23 mouse cellular contexts compared by ENCODE assay signal in the genomic region with DNA sequence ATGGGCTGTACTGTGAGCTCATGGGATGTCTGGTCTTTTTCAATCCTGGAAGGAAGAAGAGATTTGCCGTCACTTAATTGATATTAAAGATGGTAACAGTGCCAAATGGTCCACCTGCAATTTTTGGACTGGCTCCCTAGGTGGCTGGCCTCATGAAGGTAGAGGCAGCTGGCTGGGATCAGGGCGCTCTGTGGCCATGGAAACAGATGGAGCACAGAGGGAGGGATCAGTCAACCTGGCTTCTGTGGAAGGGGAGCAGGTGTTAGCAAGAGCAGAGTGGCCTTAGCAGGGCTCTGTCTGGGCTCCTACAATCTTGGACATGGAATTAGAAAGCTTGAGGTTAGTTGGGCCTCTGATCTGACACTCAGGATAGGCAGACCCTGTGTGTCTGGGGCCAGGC. TPM values are rescaled to one million over a fixed set of nuclear protein-coding genes. Genes with fewer than 3 reads are reported as not detected.
DNase-seq lines count a peak whose midpoint lies in the region; ATAC-seq lines count a peak whose summit lies in the region.
"Had no signal": no experiment of that assay in that cellular context is flagged by ENCODE, and none has a peak within 500 bp of the region (broad histone marks: within the 10 kb centered on the region; RNA-seq: fewer than 3 reads in every experiment).

No protein-coding gene starts in this region.

- no peaks in the 10 kb centered on the region for H3K36me3 ChIP-seq in embryonic facial prominence, embryonic 14.5 days (ENCODE audit: control insufficient read depth, insufficient read depth, low read length)
- no peaks in the 10 kb centered on the region for H3K36me3 ChIP-seq in embryonic facial prominence, embryonic 10.5 days (replicated peaks)
- H3K36me3 ChIP-seq: heart, embryonic 15.5 days; hindbrain, embryonic 15.5 days; midbrain, embryonic 10.5 days had no signal

- H3K4me1 ChIP-seq in embryonic facial prominence, embryonic 14.5 days (ENCODE audit: control insufficient read depth, insufficient read depth, low read length) = no peaks in the 10 kb centered on the region
- no peaks in the 10 kb centered on the region; the same call in 1 of the 2 replicates for H3K4me1 ChIP-seq in embryonic facial prominence, embryonic 10.5 days
- H3K4me1 ChIP-seq: heart, embryonic 15.5 days; midbrain, embryonic 10.5 days had no signal

- intact Hi-C loops in left cerebral cortex, postnatal 4 days (cut with DNase I) = no loop called here

- WGBS in embryonic facial prominence, embryonic 14.5 days = 80% methylated on average over 2 of the region's 2 CpGs
- 84% methylated on average over 2 of the region's 2 CpGs for WGBS in embryonic facial prominence, embryonic 10.5 days

- no peaks in the 10 kb centered on the region for H3K27me3 ChIP-seq in embryonic facial prominence, embryonic 14.5 days (replicated peaks; ENCODE audit: control insufficient read depth, insufficient read depth, low read length)
- no peaks in the 10 kb centered on the region for H3K27me3 ChIP-seq in embryonic facial prominence, embryonic 10.5 days (replicated peaks; ENCODE audit: low read depth, poor library complexity, severe bottlenecking)
- H3K27me3 ChIP-seq: hindbrain, embryonic 15.5 days had no signal

- no peak overlapping the region for H3K27ac ChIP-seq in embryonic facial prominence, embryonic 14.5 days (replicated peaks; ENCODE audit: low read depth, low read length)
- H3K27ac ChIP-seq in embryonic facial prominence, embryonic 10.5 days (replicated peaks) = no peak overlapping the region
- H3K27ac ChIP-seq: heart, embryonic 15.5 days; hindbrain, embryonic 15.5 days; midbrain, embryonic 10.5 days had no signal

- H3K4me2 ChIP-seq in embryonic facial prominence, embryonic 14.5 days (ENCODE audit: low read depth, low read length) = no peak overlapping the region
- H3K4me2 ChIP-seq: heart, embryonic 15.5 days; hindbrain, embryonic 15.5 days; liver, embryonic 11.5 days; lung, embryonic 14.5 days had no signal

- H3K9me3 ChIP-seq in embryonic facial prominence, embryonic 14.5 days (ENCODE audit: control insufficient read depth, low read length) = no peaks in the 10 kb centered on the region
- no peaks in the 10 kb centered on the region for H3K9me3 ChIP-seq in embryonic facial prominence, embryonic 10.5 days
- H3K9me3 ChIP-seq: heart, embryonic 15.5 days; hindbrain, embryonic 15.5 days; midbrain, embryonic 10.5 days had no signal

- DNase-seq in embryonic facial prominence, embryonic 14.5 days (ENCODE audit: low spot score) = peak; percentile 15
- DNase-seq in embryonic facial prominence, embryonic 10.5 days (ENCODE audit: low spot score) = no peak
- peak; percentile 74 for DNase-seq in left cerebral cortex, postnatal 4 days
- no peak for DNase-seq in left cerebral cortex, adult 11 months (ENCODE audit: low spot score)
- peak; percentile 86 to 91 for DNase-seq in cerebellum, adult 18-20 months
- peak; percentile 87 to 89 for DNase-seq in cerebellum, postnatal 36 days
- DNase-seq in layer of hippocampus, adult 8-10 months (ENCODE audit: low spot score in 2 of 2) = no peak
- DNase-seq in thymus, postnatal 25 days = no peak
- DNase-seq: adrenal gland, postnatal 14 days; gastrocnemius, postnatal 10 days; heart, adult 18-20 months; kidney, adult 9 months; kidney, postnatal 36 days; lung, embryonic 14.5 days; lung, postnatal 4 days; right cerebral cortex, postnatal 14 days; thymus, postnatal 36 days had no signal

- H3K9ac ChIP-seq in embryonic facial prominence, embryonic 14.5 days (ENCODE audit: low read depth, low read length) = no peak overlapping the region
- H3K9ac ChIP-seq: heart, embryonic 15.5 days; hindbrain, embryonic 15.5 days; lung, embryonic 14.5 days had no signal

- 0 out of 2 replicates have a peak, but pooled peaks have one; percentile 62 for ATAC-seq in embryonic facial prominence, embryonic 14.5 days (ENCODE audit: low read depth)

- no peak overlapping the region for H3K4me3 ChIP-seq in embryonic facial prominence, embryonic 14.5 days (ENCODE audit: low read depth, low read length)
- H3K4me3 ChIP-seq in embryonic facial prominence, embryonic 10.5 days = no peak overlapping the region
- H3K4me3 ChIP-seq: erythroblast, embryonic 14.5 days; heart, embryonic 15.5 days; hindbrain, embryonic 15.5 days; midbrain, embryonic 10.5 days had no signal

RNA-seq across cellular contexts. Expression of gene Kcnn3, which starts 31.9 kb away (rescaled TPM):
- polyA plus RNA-seq in embryonic facial prominence, embryonic 14.5 days (2014; fragmentation: Nextera tagmentation; extraction: Ambion mirVana) = 3.7 and 4.6 TPM in 2 replicates
- polyA plus RNA-seq in embryonic facial prominence, embryonic 10.5 days (2016; fragmentation: Nextera tagmentation; extraction: Ambion mirVana) = 0.62 and 0.88 TPM in 2 replicates
- 10 to 100 TPM; 19.5 to 20.7 TPM for total RNA-seq in left cerebral cortex, postnatal 4 days (2021)
- 10 to 100 TPM; 21.9 to 26.5 (median 25.8) TPM for total RNA-seq in layer of hippocampus, adult 8-10 months (2022)
- total RNA-seq: MEL had no signal

Comparison
In these comparisons a context has a peak if more than half of its experiments do, and no peak if none do; other contexts are left out.
1. DNase-seq: peak in embryonic facial prominence, embryonic 14.5 days (single experiment), left cerebral cortex, postnatal 4 days (single experiment), cerebellum, adult 18-20 months (2 of 2) and cerebellum, postnatal 36 days (2 of 2); none in embryonic facial prominence, embryonic 10.5 days (single experiment), left cerebral cortex, adult 11 months (single experiment), layer of hippocampus, adult 8-10 months (0 of 2) and thymus, postnatal 25 days (single experiment).